Mouse (Mus musculus): Measurements from ENCODE around the gene Exo1. TPM values are rescaled to one million over a fixed set of nuclear protein-coding genes. Genes with fewer than 3 reads are reported as not detected.

Exo1 gene
- 0.12 TPM for polyA plus RNA-seq (2015; fragmentation: Illumina TruSeq; extraction: RNeasy Lipid Tissue Mini Kit (QIAGEN cat#74804); ENCODE audit: low read depth, low replicate concordance)

GRCm38 (mm10) chr1:175880453-175881296 is at the start of gene Exo1:
TSS of gene Exo1 (plus strand) at chr1:175880581.

GRCm38 (mm10) chr1:175920029-175920428 is 39.6 kb downstream of the Exo1 start, which contains the start of gene Gm38100:
TSS of gene Gm38100 (plus strand) at chr1:175920329.

Other genes with a start within 250 kb of the Exo1 start
- 6.9 TPM for gene Opn3, start 187.8 kb upstream of the Exo1 start, polyA plus RNA-seq (2015; fragmentation: Illumina TruSeq; extraction: RNeasy Lipid Tissue Mini Kit (QIAGEN cat#74804); ENCODE audit: low read depth, low replicate concordance)
- gene Chml, start 187.7 kb upstream of the Exo1 start, polyA plus RNA-seq (2015; fragmentation: Illumina TruSeq; extraction: RNeasy Lipid Tissue Mini Kit (QIAGEN cat#74804); ENCODE audit: low read depth, low replicate concordance): 7.7 TPM
- not detected for gene Wdr64, start 182.0 kb upstream of the Exo1 start, polyA plus RNA-seq (2015; fragmentation: Illumina TruSeq; extraction: RNeasy Lipid Tissue Mini Kit (QIAGEN cat#74804); ENCODE audit: low read depth, low replicate concordance)
- gene Gm38100, start 39.7 kb downstream of the Exo1 start, polyA plus RNA-seq (2015; fragmentation: Illumina TruSeq; extraction: RNeasy Lipid Tissue Mini Kit (QIAGEN cat#74804); ENCODE audit: low read depth, low replicate concordance): not detected
- not detected for gene Rbm8a2, start 98.5 kb downstream of the Exo1 start, polyA plus RNA-seq (2015; fragmentation: Illumina TruSeq; extraction: RNeasy Lipid Tissue Mini Kit (QIAGEN cat#74804); ENCODE audit: low read depth, low replicate concordance)